Mouse (Mus musculus): ENCODE measurements around the gene AK157302.

DNA sequence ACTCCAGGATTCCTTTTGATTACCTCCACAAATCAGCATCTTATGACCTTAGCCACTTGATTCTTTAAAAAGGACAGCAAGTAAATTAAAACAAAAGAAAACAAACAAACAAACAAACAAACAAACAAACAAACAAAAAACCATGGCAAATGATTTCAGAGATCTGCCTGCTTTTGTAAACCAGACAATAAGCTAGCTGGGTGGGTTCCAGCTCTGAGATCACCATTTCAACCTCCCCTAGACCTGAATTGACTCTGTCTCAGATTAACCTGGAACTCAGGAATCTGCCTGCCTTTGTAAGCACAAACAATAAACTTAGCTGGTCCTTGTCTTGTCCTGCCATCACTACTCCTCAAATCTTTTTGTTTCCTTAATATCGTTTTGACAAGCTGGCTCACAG, 8.1 kb upstream of the AK157302 start:
- TF ChIP-seq CTCF (IDR thresholded peaks at IDR 0.05; ENCODE audit: extremely low read depth, insufficient read length, insufficient replicate concordance, low read depth, low read length), result no peak
- no peak for TF ChIP-seq POLR2A (IDR thresholded peaks at IDR 0.05; ENCODE audit: low read depth, low read length)
